Mouse (Mus musculus) erythroid progenitor cell, adult 5-6 weeks (primary cell): Measurements from ENCODE around the gene Chdh. TPM values are rescaled to one million over a fixed set of nuclear protein-coding genes. Genes with fewer than 3 reads are reported as not detected.

ENCODE experiments used
- ATAC-seq: replicated peaks from 2 replicates; pipeline ENCODE4 v1.8.0; 2016; ENCODE audit warnings: moderate number of reproducible peaks, mild to moderate bottlenecking, moderate TSS enrichment, inconsistent platforms; ENCODE audit not compliant: poor library complexity, low FRiP score, severe bottlenecking
- total RNA-seq, 2 experiments: library from RNA; stranded (forward) in 1 of 2; stranded (reverse) in 1 of 2; fragments of 150-400 nt in 1 of 2; fragments of 186-747, 209-891 nt in 1 of 2; gene quantifications; 2 replicates each; pipeline versions ENCODE4 v1.2.3 to v1.2.4; 2015 to 2017; ENCODE audit warnings: low replicate concordance in 2 of 2

Gene Chdh
- total RNA-seq, 2 experiments from 2014 or later = 4.2 to 8.4 TPM

DNA sequence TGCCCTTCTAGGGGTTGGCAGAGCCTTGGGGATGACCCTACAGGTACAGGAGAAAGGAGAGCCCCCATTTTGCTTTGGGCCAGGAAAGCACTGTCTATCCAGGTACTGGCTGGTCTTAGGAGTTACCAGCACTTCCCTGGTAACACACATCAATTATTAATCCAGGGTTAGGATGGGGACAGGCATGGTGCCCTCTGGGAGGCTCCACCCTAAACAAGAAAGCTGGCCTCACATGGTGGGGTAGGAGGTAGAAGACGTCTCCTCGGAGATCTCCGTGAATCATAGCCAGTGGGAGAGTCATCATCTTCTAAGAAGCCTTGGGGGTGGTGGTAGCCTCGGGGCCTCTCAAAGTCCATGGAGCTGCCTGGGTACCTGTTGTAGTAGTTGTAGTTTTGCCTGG lies 38.2 kb downstream of the Chdh start:
- no peak for ATAC-seq

DNA sequence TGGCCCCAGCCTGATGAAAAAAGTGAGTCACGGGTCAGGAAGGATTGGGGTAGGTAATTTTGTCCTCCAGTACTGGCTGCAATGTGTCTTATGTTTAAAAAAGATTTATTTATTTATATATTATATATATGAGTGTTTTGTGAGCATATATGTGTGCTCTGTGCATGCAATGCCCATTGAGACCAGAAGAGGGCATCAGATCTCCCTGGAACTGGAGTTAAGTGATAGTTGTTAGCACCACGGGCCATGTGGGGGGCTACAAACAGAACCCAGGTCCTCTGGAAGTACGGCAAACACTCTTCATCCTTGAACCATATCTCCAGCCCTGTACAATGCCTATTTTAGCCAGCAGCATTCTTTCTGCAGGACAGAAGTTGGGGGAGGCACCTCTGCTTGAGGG lies 39.2 kb downstream of the Chdh start:
- no peak for ATAC-seq

DNA sequence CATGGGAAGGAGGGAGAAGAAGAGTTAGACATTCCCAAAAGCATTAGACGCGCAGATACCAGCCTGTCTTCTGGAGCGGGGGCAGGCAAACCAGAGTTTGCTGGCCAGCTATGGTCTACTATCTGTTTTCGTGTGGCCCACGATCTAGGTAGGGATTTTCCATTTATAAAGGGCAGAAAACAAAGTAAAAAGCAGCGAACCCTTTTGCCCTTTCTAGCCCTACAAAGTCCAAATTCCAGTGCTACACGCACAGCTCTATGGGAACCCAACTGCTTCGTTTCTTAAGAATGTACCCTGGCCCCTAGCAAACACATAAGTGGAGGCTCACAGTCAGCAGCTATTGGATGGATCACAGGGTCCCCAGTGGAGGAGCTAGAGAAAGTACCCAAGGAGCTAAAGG lies 41.5 kb downstream of the Chdh start:
- ATAC-seq = no peak

DNA sequence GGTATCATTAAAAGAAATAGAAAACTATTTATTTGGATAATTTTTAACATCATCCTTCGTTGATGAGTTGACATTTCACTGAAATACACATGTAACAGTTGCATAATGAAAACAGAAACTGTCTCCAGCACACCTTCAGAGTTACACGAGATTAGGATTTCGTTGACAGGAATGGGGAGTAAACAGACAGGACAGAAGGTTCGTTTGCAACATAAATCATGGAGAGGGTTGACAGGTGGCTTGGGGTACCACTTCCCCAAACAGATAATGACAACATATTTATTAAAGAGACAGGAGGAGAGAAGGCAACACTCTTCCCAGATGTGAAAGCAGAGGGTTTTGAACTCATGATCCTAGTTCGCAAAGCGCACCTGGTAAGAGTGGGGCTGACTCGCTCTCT lies 46.1 kb downstream of the Chdh start:
- no peak for ATAC-seq

DNA sequence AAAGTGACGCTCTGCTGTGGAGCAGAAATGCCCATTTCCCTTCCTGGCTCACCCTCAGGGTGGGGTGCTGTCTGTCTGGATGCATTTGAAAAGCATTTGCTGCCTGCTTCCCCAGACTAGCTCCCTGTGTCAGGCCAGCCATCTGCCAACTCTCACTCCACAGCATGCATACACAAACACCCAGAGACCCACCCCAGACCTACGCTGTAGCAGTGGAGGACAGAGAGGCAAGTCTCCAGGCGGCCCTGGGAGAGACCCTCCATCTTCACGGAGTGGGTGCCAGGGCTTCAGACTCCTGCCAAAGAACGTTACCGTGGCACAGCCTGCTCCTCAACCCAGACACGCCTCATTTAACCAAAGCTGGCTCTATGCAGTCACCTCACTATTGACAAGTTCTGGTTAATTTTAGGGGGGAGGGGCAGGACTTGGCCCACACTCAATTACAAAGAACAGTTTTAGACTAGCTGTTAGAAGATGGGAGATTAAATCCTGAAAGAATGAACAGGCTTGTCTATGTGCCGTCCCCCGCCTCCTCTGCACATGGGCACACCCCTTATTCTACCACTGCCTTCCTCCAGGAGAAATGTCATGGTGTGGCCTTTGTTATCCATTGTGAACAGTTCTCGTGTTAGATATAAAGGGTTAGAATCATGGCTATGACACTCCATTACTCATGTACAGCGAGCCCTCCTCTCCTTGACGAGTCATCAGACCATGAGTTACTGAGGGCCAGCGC lies 47.4 kb downstream of the Chdh start:
- ATAC-seq = no peak

DNA sequence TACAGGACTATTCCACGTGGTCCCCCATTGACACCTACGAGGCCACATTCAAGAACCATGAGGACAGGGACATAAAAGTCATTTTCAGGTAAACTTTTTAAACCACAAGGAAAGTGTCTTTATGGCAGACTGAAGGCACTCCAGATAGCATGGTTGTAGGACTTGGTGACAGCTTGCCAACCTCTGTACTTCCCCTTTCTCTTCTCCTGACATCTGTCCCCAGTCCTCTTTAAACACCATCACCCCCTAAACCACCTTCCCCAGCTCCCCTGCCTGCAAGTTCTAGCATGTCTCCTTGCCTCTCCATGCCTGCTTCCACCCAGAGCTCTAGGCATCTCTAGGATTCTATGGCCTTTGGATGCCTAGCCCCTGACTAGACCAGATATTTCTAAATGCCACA lies 56.0 kb downstream of the Chdh start:
- no peak for ATAC-seq

DNA sequence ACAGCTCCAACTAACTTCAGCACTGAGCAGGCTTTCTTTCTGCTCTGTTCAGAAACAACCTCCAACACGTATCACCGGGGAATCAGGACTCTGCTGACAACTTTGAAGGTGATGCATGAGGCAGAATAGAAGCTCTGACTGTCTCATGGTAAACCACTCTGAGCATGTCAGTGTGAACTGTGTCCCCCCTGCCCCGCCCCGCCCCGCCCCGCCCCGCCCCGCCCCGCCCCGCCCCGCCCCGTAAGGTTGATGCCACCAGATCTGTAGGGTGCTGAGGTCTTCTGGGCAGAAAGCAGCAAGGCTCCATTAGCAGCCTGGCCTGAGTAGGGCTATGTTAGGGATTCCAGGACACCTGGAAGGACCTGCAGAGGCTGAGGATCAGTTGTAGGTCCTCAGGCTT lies 57.9 kb downstream of the Chdh start:
- no peak for ATAC-seq

DNA sequence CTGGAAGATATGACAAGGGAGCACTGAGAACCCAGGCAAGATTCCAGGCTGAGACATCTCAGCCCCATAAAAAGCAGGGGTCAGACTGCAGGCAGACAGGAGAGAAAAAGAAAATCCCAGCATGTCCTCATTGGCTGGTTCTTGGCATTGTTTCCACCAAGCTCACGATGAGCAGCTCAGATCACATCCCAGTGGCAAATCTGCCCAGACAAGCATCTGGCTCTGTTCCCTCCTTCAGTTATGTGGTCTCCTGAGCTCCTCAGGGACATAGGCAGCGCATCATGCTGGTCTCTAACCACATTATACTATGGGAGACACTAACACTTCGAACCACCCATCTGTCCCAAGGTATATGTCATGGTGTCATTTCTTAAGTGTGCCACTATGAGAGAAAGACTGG lies 59.7 kb downstream of the Chdh start:
- ATAC-seq = no peak

DNA sequence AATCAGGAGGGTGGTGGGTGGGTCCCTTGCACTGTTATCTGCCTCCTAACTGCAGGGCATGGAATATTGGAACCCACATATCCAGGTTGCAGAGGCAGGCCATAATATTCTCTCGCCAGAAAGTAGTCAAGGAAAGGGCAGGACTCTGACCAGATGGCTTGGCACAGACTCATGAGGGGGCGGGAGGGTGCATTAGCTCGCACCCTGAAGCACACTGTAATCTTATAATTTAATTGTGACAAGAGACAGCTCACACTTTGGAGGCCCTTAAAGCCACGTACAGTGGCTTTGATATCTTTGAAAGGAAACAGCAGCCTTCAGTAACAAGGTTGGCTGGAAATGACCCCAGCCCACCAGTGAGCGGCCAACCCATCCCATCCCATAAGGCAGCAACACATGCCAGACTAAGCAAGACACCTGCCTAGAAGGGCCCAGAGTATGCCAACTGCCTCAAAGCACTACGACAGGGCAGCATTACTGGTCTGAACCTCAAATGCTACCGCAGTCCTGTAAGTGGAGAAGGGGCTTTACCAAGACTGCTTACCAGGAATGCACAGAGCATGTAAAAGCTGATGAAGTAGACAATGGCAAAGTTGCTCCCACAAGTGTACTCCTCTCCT lies 66.6 kb downstream of the Chdh start:
- no peak for ATAC-seq

DNA sequence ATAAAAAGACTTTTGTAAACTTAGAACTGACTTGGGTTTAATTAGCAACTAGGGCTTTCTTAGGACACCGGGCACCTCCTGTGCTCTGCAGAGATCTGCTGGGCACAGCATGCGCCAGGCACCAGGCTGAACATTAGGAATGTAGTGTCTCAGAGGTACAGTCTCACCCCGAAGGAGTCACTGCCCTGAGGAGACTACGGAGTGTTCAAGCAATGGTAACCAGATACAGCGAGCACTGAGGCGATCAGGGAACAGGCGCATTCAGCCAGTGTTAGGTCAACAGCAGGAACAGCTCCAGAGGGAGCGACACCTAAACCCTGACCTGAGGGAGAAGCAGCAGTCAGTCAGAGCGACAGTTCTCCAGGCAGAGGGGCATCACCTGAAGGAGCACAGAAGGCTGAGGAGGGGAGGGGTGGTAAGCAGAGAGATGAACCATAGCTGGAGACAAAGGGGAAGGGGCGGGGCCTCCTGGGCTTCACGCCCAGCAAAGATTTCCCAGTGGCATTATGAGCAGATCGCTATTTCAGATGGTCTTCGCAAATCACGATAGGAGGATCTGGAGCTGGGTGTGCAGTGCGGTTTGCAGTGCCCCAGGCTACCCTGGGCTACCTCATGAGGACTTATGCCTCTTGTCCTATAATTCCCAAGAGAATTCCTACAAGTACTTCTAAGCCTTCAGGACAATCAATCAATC lies 69.4 kb downstream of the Chdh start:
- no peak for ATAC-seq

DNA sequence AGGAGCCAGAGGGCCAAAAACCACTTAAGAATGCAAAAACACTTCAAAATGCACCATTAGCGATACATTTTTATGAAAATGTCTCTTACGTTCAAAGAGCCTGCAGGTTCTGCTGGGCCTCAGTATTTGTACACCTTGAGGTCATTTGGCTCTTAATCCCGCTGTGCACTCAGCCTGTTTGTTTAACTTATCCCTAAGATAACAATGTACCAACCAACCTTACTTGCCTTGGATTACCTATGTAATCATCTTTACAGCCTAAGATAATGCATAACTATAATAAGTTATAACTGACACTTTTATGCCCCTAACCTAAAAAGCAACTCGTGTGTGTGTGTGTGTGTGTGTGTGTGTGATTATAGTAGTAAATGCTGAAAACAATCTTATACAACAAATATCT lies 70.9 kb downstream of the Chdh start:
- ATAC-seq = no peak

Other genes starting within 250 kb of the Chdh start
- gene Selenok, start 40.7 kb upstream of the Chdh start, total RNA-seq (2015; ENCODE audit: low replicate concordance) = 42.9 and 44.4 TPM in 2 replicates
- 66.3 and 108 TPM in 2 replicates for gene Selenok, start 40.7 kb upstream of the Chdh start, total RNA-seq (2017; ENCODE audit: low replicate concordance)
- 5.4 and 7.6 TPM in 2 replicates for gene Actr8, start 30.7 kb upstream of the Chdh start, total RNA-seq (2015; ENCODE audit: low replicate concordance)
- 4.0 and 9.2 TPM in 2 replicates for gene Actr8, start 30.7 kb upstream of the Chdh start, total RNA-seq (2017; ENCODE audit: low replicate concordance)
- gene Il17rb, start 127 bp upstream of the Chdh start, total RNA-seq (2015; ENCODE audit: low replicate concordance) = 0.42 and 3.2 TPM in 2 replicates
- gene Il17rb, start 127 bp upstream of the Chdh start, total RNA-seq (2017; ENCODE audit: low replicate concordance) = 1.4 and 3.1 TPM in 2 replicates